Mouse (Mus musculus) liver, embryonic 14.5 days (tissue): ENCODE results near the gene Ccdc110.

Experiments used
- CTCF ChIP-seq: IDR thresholded peaks from 2 replicates; pipeline ENCODE4 v1.5.1; 2016; ENCODE audit warnings: antibody characterized with exemption, low read depth, control low read depth
- EP300 ChIP-seq: IDR thresholded peaks from 2 replicates; pipeline ENCODE4 v1.6.1; 2016; ENCODE audit warnings: antibody characterized with exemption, low read depth

DNA sequence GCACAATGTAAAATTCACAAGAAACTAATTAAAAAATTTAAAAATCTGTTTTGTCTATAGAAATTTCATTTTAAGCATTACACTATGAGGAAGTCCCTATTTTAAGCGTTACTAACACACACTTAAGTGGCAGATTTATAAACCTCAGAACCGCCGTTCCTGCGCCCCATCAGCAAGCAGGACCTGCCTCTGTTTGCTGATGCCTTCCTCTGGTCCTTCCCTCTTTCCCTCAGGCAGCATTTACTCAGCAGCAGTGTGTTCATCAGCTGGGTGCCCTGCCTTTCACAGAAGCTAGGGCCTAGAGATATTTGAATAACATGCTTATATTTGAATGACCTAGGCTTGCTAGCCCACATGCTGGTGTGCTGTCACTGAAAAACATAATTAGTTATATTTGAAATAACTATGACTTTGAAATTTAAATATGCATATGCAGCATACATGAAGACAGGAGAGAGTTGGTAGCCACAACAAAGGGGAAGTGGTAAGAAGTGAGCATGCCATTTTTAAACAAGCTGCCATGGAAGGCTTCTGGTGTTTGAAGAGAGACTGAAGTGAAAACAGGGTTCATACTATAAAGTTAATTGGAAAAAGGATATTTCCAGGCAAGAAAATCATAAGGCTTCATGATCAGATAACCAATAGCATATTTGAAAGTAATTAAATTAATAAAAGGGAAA is 56.4 kb downstream of the Ccdc110 start:
- TF ChIP-seq CTCF (no peak), EP300 (no peak)
